Mouse (Mus musculus): ENCODE measurements around the gene Npepps. TPM values are rescaled to one million over a fixed set of nuclear protein-coding genes. Genes with fewer than 3 reads are reported as not detected.
"Not testable (repeated sequence)": the region's sequence is repeated elsewhere in the genome, so short reads cannot be mapped to it uniquely, and the experiment has no call there.

Gene Npepps
- total and polyA plus RNA-seq, 3 experiments: 23.5 to 87.9 (median 53.6) TPM

GRCm38 (mm10) chr11:97191915-97192620, 88.4 kb downstream of the Npepps start:
- ATAC-seq (ENCODE audit: extremely low read depth, insufficient number of reproducible peaks, low FRiP score, poor library complexity, severe bottlenecking): no peak
- TF ChIP-seq TAL1 (conservative IDR thresholded peaks at IDR 0.05; ENCODE audit: low read depth, low read length): no peak
- TF ChIP-seq GATA1 (IDR thresholded peaks at IDR 0.05; ENCODE audit: borderline replicate concordance, low read length): no peak
- no peak for TF ChIP-seq GATA2 (IDR thresholded peaks at IDR 0.05; ENCODE audit: borderline replicate concordance, low read depth, low read length)
- no peak for TF ChIP-seq CTCF (IDR thresholded peaks at IDR 0.05; ENCODE audit: low read depth, low read length)
- TF ChIP-seq POLR2AphosphoS5 (IDR thresholded peaks at IDR 0.05; ENCODE audit: insufficient replicate concordance, low read depth, low read length): no peak
- Histone ChIP-seq H3K27me3 (ENCODE audit: insufficient read depth, low read length) (no peaks in the 10 kb centered on the region), H3K4me1 (ENCODE audit: insufficient read depth, low read depth, low read length) (peaks cover 31% of the 10 kb centered on the region), H3K4me3 (ENCODE audit: low read depth, low read length) (no peak overlapping the region), H3K9me3 (replicated peaks) (no peaks in the 10 kb centered on the region), H3K36me3 (replicated peaks) (peaks cover 54% of the 10 kb centered on the region)
- no peak for DNase-seq (ENCODE audit: low spot score)

- ATAC-seq (ENCODE audit: extremely low read depth, insufficient number of reproducible peaks, low FRiP score, poor library complexity, severe bottlenecking) (no peak), DNase-seq (ENCODE audit: low spot score) (no peak)
- no peaks in the 10 kb centered on the region for H3K27me3 ChIP-seq (ENCODE audit: insufficient read depth, low read length)
- peaks cover 34% of the 10 kb centered on the region for H3K4me1 ChIP-seq (ENCODE audit: insufficient read depth, low read depth, low read length)
- TF ChIP-seq POLR2AphosphoS5 (IDR thresholded peaks at IDR 0.05; ENCODE audit: insufficient replicate concordance, low read depth, low read length) (no peak), GATA1 (IDR thresholded peaks at IDR 0.05; ENCODE audit: borderline replicate concordance, low read length) (no peak), GATA2 (IDR thresholded peaks at IDR 0.05; ENCODE audit: borderline replicate concordance, low read depth, low read length) (no peak), TAL1 (conservative IDR thresholded peaks at IDR 0.05; ENCODE audit: low read depth, low read length) (no peak), CTCF (IDR thresholded peaks at IDR 0.05; ENCODE audit: low read depth, low read length) (no peak)
- H3K4me3 ChIP-seq (ENCODE audit: low read depth, low read length): no peak overlapping the region
- no peaks in the 10 kb centered on the region for H3K9me3 ChIP-seq (replicated peaks)
- H3K36me3 ChIP-seq (replicated peaks): peaks cover 53% of the 10 kb centered on the region
These were observed 89.4 kb downstream of the Npepps start for GRCm38 (mm10) chr11:97190992-97191391.

GRCm38 (mm10) chr11:97189645-97190044, 90.8 kb downstream of the Npepps start:
- not testable (repeated sequence) for H3K9me3 ChIP-seq (replicated peaks); H3K4me3 ChIP-seq (ENCODE audit: low read depth, low read length); ATAC-seq (ENCODE audit: extremely low read depth, insufficient number of reproducible peaks, low FRiP score, poor library complexity, severe bottlenecking); H3K27me3 ChIP-seq (ENCODE audit: insufficient read depth, low read length); DNase-seq (ENCODE audit: low spot score)
- Histone ChIP-seq H3K36me3 (replicated peaks) (peaks cover 55% of the 10 kb centered on the region), H3K4me1 (ENCODE audit: insufficient read depth, low read depth, low read length) (peaks cover 47% of the 10 kb centered on the region)

GRCm38 (mm10) chr11:97189231-97189630, 91.2 kb downstream of the Npepps start:
- ATAC-seq (ENCODE audit: extremely low read depth, insufficient number of reproducible peaks, low FRiP score, poor library complexity, severe bottlenecking): no peak
- peaks cover 51% of the 10 kb centered on the region for H3K4me1 ChIP-seq (ENCODE audit: insufficient read depth, low read depth, low read length)

GRCm38 (mm10) chr11:97188643-97188955, 91.8 kb downstream of the Npepps start:
- DNase-seq (ENCODE audit: low spot score): no peak
- Histone ChIP-seq H3K36me3 (replicated peaks) (peaks cover 56% of the 10 kb centered on the region), H3K9me3 (replicated peaks) (no peaks in the 10 kb centered on the region), H3K27me3 (ENCODE audit: insufficient read depth, low read length) (no peaks in the 10 kb centered on the region), H3K4me3 (ENCODE audit: low read depth, low read length) (peak overlapping the region; percentile 82), H3K4me1 (ENCODE audit: insufficient read depth, low read depth, low read length) (peaks cover 57% of the 10 kb centered on the region)
- ATAC-seq (ENCODE audit: extremely low read depth, insufficient number of reproducible peaks, low FRiP score, poor library complexity, severe bottlenecking): no peak
- TF ChIP-seq POLR2AphosphoS5 (IDR thresholded peaks at IDR 0.05; ENCODE audit: insufficient replicate concordance, low read depth, low read length): 0 out of 2 replicates have a peak, but pooled peaks have one; percentile 49
- no peak for TF ChIP-seq GATA1 (IDR thresholded peaks at IDR 0.05; ENCODE audit: borderline replicate concordance, low read length)

More at GRCm38 (mm10) chr11:97189231-97189630, 91.2 kb downstream of the Npepps start:
- no peak for DNase-seq (ENCODE audit: low spot score)
- no peaks in the 10 kb centered on the region for H3K9me3 ChIP-seq (replicated peaks)
- H3K27me3 ChIP-seq (ENCODE audit: insufficient read depth, low read length): no peaks in the 10 kb centered on the region
- peaks cover 55% of the 10 kb centered on the region for H3K36me3 ChIP-seq (replicated peaks)
- TF ChIP-seq TAL1 (conservative IDR thresholded peaks at IDR 0.05; ENCODE audit: low read depth, low read length) (no peak), GATA1 (IDR thresholded peaks at IDR 0.05; ENCODE audit: borderline replicate concordance, low read length) (no peak), CTCF (IDR thresholded peaks at IDR 0.05; ENCODE audit: low read depth, low read length) (no peak), POLR2AphosphoS5 (IDR thresholded peaks at IDR 0.05; ENCODE audit: insufficient replicate concordance, low read depth, low read length) (no peak), GATA2 (IDR thresholded peaks at IDR 0.05; ENCODE audit: borderline replicate concordance, low read depth, low read length) (no peak)
- H3K4me3 ChIP-seq (ENCODE audit: low read depth, low read length): peak overlapping the region; percentile 82; the same call in 1 of the 2 replicates

GRCm38 (mm10) chr11:97187764-97188642, 92.4 kb downstream of the Npepps start, which contains the start of gene Kpnb1:
Kpnb1 (minus strand) TSS chr11:97187881.
- no peaks in the 10 kb centered on the region for H3K9me3 ChIP-seq (replicated peaks)
- H3K4me3 ChIP-seq (ENCODE audit: low read depth, low read length): peak within 1 kb of the TSS; percentile 82
- peaks cover 61% of the 10 kb centered on the region for H3K36me3 ChIP-seq (replicated peaks)
- peaks cover 62% of the 10 kb centered on the region for H3K4me1 ChIP-seq (ENCODE audit: insufficient read depth, low read depth, low read length)
- ATAC-seq (ENCODE audit: extremely low read depth, insufficient number of reproducible peaks, low FRiP score, poor library complexity, severe bottlenecking) (peak; percentile 82), DNase-seq (ENCODE audit: low spot score) (peak; percentile 98)
- no peaks in the 10 kb centered on the region for H3K27me3 ChIP-seq (ENCODE audit: insufficient read depth, low read length)
- TF ChIP-seq GATA2 (IDR thresholded peaks at IDR 0.05; ENCODE audit: borderline replicate concordance, low read depth, low read length) (no peak), TAL1 (conservative IDR thresholded peaks at IDR 0.05; ENCODE audit: low read depth, low read length) (no peak)
